Mouse (Mus musculus): Measurements from ENCODE around the gene Ccnb1. TPM values are rescaled to one million over a fixed set of nuclear protein-coding genes. Genes with fewer than 3 reads are reported as not detected.

The Ccnb1 gene
- total and polyA plus RNA-seq, 2 experiments: 0.26 to 0.37 TPM

DNA sequence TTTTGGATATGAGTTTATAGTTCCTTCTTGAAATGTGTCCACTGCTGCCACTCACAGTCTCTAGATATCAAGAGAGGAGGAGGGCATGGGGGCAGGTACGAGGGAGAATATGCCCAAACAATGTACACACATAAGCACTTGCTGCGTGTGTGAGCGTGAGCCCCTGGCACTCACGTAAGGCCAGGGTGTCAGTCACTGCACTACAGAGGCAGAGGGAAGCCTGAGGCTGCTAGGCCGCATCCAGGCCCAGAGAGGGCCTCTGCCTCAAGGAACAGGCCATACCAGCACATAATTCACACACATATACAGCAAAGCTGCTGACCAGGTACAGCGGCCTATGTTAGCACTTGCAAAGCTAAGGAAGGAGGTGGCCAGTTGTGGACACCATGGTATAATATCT is 44.8 kb upstream of the Ccnb1 start:
- no peak for DNase-seq (ENCODE audit: extremely low read depth, low read depth, low spot score)
- Histone ChIP-seq H3K27me3 (ENCODE audit: control insufficient read depth, insufficient read depth, low read length) (no peaks in the 10 kb centered on the region), H3K79me2 (ENCODE audit: control insufficient read depth, insufficient read depth, low read length) (peaks cover 6% of the 10 kb centered on the region; the same call in 1 of the 2 replicates), H3K27ac (replicated peaks; ENCODE audit: insufficient read depth, low read depth, low read length) (no peak overlapping the region), H3K9ac (ENCODE audit: low read depth, low read length) (no peak overlapping the region), H3K4me1 (ENCODE audit: control insufficient read depth, insufficient read depth, low read length) (peaks cover 9% of the 10 kb centered on the region; the same call in 1 of the 2 replicates), H3K4me3 (ENCODE audit: insufficient read depth, low read depth, low read length) (no peak overlapping the region), H3K36me3 (ENCODE audit: control insufficient read depth, insufficient read depth, low read length) (peaks cover 14% of the 10 kb centered on the region)
- 64% methylated on average over 6 of the region's 6 CpGs for WGBS
- TF ChIP-seq CTCF (IDR thresholded peaks at IDR 0.05; ENCODE audit: low read depth, low read length): no peak
- TF ChIP-seq POLR2A (IDR thresholded peaks at IDR 0.05; ENCODE audit: extremely low read depth, insufficient read depth, low read length): no peak

DNA sequence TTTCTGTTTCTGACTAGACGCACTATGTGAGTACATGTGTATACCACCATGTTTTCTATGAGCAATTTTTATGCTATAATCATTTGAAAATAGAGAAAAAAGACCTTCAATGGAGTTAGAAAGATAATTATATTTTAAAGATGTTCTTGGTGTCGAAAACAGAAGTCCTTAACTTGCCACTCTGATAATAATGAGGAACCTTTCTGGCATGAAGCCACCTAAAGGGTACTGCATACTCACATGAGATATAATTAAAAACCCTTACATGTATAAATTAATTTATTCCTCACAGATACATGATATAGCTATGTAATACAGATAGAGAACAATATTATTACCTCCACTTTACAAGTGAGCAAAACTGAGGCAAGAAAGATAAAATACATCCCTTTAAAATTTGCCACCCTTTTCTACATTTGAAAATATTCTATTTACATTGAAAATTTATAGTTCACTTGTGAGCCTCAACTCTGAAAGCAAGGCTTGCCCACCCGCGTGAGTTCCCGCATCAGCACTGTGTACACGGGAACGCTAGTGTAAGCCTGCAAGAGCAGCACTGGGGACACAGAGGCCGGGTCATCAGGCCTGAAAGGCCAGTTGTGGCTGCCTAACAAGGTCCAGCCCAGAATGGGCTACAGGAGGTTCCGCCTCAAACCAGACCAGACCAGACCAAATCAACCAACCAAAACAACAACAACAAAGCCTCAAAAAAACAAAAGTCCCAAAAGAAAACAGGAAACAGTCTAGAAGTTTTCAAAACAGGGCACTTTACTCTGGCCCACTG is 39.4 kb upstream of the Ccnb1 start:
- Histone ChIP-seq H3K27ac (replicated peaks; ENCODE audit: insufficient read depth, low read depth, low read length) (no peak overlapping the region), H3K9ac (ENCODE audit: low read depth, low read length) (no peak overlapping the region), H3K79me2 (ENCODE audit: control insufficient read depth, insufficient read depth, low read length) (peaks cover 3% of the 10 kb centered on the region; the same call in 1 of the 2 replicates), H3K4me3 (ENCODE audit: insufficient read depth, low read depth, low read length) (no peak overlapping the region), H3K4me1 (ENCODE audit: control insufficient read depth, insufficient read depth, low read length) (no peaks in the 10 kb centered on the region), H3K36me3 (ENCODE audit: control insufficient read depth, insufficient read depth, low read length) (peaks cover 49% of the 10 kb centered on the region), H3K27me3 (ENCODE audit: control insufficient read depth, insufficient read depth, low read length) (no peaks in the 10 kb centered on the region)
- TF ChIP-seq CTCF (IDR thresholded peaks at IDR 0.05; ENCODE audit: low read depth, low read length) (no peak), POLR2A (IDR thresholded peaks at IDR 0.05; ENCODE audit: extremely low read depth, insufficient read depth, low read length) (no peak)
- WGBS: 85% methylated on average over 9 of the region's 9 CpGs
- DNase-seq (ENCODE audit: extremely low read depth, low read depth, low spot score): no peak

DNA sequence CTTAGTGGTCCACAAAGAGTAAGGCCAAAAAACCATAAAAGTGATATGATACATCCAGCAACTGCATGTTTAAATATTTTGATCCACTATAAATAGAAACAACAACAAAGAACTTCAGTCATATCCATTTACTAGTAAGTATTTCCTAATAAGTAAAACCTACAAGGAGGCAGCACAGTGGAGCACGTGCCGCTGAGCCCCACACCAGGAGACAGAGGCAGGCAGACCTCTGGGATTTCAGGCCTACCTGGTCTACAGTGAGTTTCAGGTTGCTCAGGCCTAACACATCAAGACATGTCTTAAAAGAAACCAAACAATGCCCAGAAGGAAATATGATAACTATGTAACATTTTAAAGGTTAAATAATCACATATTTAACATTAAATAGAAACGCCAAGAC is 38.5 kb upstream of the Ccnb1 start:
- Histone ChIP-seq H3K4me3 (ENCODE audit: insufficient read depth, low read depth, low read length) (no peak overlapping the region), H3K79me2 (ENCODE audit: control insufficient read depth, insufficient read depth, low read length) (peaks cover 3% of the 10 kb centered on the region; the same call in 1 of the 2 replicates), H3K9ac (ENCODE audit: low read depth, low read length) (no peak overlapping the region), H3K4me1 (ENCODE audit: control insufficient read depth, insufficient read depth, low read length) (no peaks in the 10 kb centered on the region), H3K36me3 (ENCODE audit: control insufficient read depth, insufficient read depth, low read length) (peaks cover 56% of the 10 kb centered on the region), H3K27me3 (ENCODE audit: control insufficient read depth, insufficient read depth, low read length) (no peaks in the 10 kb centered on the region), H3K27ac (replicated peaks; ENCODE audit: insufficient read depth, low read depth, low read length) (no peak overlapping the region)
- no peak for DNase-seq (ENCODE audit: extremely low read depth, low read depth, low spot score)
- TF ChIP-seq POLR2A (IDR thresholded peaks at IDR 0.05; ENCODE audit: extremely low read depth, insufficient read depth, low read length) (no peak), CTCF (IDR thresholded peaks at IDR 0.05; ENCODE audit: low read depth, low read length) (no peak)
- WGBS: 94% methylated on average over 3 of the region's 3 CpGs

DNA sequence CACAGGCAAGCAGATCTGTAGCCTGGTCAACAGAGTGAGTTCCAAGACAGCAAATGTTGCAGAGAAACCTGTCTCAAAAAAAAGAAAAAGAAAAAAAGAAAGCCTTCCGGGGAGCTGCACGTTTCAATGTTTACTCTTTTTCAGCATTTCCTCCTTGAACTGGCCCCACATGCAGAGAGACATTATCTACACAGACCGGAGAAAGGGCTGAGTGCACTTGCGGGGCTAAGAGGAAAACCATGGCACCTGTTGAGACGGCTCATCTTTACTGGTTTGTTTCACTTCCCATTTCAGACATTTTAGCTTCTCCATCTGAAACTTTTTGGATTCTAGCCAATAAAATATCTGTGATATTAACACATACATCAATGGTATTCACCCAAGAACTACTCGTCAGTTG is 37.9 kb upstream of the Ccnb1 start:
- peaks cover 59% of the 10 kb centered on the region for H3K36me3 ChIP-seq (ENCODE audit: control insufficient read depth, insufficient read depth, low read length)
- WGBS: 69% methylated on average over 6 of the region's 6 CpGs
- H3K79me2 ChIP-seq (ENCODE audit: control insufficient read depth, insufficient read depth, low read length): no peaks in the 10 kb centered on the region; the same call in 1 of the 2 replicates
- no peak overlapping the region for H3K4me3 ChIP-seq (ENCODE audit: insufficient read depth, low read depth, low read length)
- DNase-seq (ENCODE audit: extremely low read depth, low read depth, low spot score): no peak
- H3K9ac ChIP-seq (ENCODE audit: low read depth, low read length): no peak overlapping the region
- H3K27me3 ChIP-seq (ENCODE audit: control insufficient read depth, insufficient read depth, low read length): no peaks in the 10 kb centered on the region
- H3K27ac ChIP-seq (replicated peaks; ENCODE audit: insufficient read depth, low read depth, low read length): no peak overlapping the region
- no peak for TF ChIP-seq CTCF (IDR thresholded peaks at IDR 0.05; ENCODE audit: low read depth, low read length)
- no peak for TF ChIP-seq POLR2A (IDR thresholded peaks at IDR 0.05; ENCODE audit: extremely low read depth, insufficient read depth, low read length)
- H3K4me1 ChIP-seq (ENCODE audit: control insufficient read depth, insufficient read depth, low read length): no peaks in the 10 kb centered on the region

DNA sequence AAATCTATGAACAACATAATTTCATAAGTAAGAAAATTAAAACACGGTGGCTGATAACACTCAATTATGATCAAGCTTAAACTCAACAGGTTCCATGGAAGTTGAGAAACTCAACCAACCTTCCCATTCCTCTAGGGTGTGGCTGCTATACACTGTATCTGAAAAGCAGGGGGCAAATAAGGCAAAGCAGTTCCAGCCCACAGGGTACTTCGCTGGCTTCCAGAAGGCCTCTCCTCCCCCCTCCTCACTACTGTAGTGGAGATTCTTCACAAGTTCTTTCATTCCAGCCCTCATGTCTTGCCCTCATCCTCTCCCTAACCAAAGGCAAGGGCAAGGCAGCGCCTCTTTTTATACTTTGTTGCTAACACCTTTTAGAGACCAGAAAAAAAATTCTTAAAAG is 37.5 kb upstream of the Ccnb1 start:
- no peak overlapping the region for H3K9ac ChIP-seq (ENCODE audit: low read depth, low read length)
- H3K27me3 ChIP-seq (ENCODE audit: control insufficient read depth, insufficient read depth, low read length): no peaks in the 10 kb centered on the region
- no peaks in the 10 kb centered on the region for H3K4me1 ChIP-seq (ENCODE audit: control insufficient read depth, insufficient read depth, low read length)
- no peaks in the 10 kb centered on the region; the same call in 1 of the 2 replicates for H3K79me2 ChIP-seq (ENCODE audit: control insufficient read depth, insufficient read depth, low read length)
- no peak overlapping the region for H3K27ac ChIP-seq (replicated peaks; ENCODE audit: insufficient read depth, low read depth, low read length)
- DNase-seq (ENCODE audit: extremely low read depth, low read depth, low spot score): no peak
- TF ChIP-seq POLR2A (IDR thresholded peaks at IDR 0.05; ENCODE audit: extremely low read depth, insufficient read depth, low read length): no peak
- TF ChIP-seq CTCF (IDR thresholded peaks at IDR 0.05; ENCODE audit: low read depth, low read length): no peak
- peaks cover 60% of the 10 kb centered on the region for H3K36me3 ChIP-seq (ENCODE audit: control insufficient read depth, insufficient read depth, low read length)
- H3K4me3 ChIP-seq (ENCODE audit: insufficient read depth, low read depth, low read length): no peak overlapping the region
- WGBS: 96% methylated on average over 3 of the region's 3 CpGs

DNA sequence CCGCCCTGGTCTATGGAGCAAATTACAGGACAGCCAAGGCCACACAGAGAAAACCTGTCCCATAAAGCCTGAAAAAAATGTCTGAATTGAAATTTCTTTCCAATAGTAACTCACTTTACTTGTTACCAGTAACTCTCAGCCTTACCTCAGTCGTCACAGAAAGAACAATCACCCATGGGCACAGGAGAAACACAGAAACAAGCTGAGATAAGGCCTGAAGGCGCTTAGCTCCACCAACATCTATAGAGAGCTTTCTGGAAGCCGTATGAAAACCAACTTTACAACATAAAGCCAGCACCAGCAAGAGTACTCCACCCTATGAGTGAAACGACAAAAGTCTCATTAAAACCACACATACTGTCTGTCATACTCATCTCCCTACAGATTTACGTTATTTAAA is 28.1 kb upstream of the Ccnb1 start:
- Histone ChIP-seq H3K27me3 (ENCODE audit: control insufficient read depth, insufficient read depth, low read length) (no peaks in the 10 kb centered on the region), H3K36me3 (ENCODE audit: control insufficient read depth, insufficient read depth, low read length) (peaks cover 62% of the 10 kb centered on the region), H3K4me3 (ENCODE audit: insufficient read depth, low read depth, low read length) (no peak overlapping the region), H3K9ac (ENCODE audit: low read depth, low read length) (no peak overlapping the region), H3K79me2 (ENCODE audit: control insufficient read depth, insufficient read depth, low read length) (no peaks in the 10 kb centered on the region), H3K27ac (replicated peaks; ENCODE audit: insufficient read depth, low read depth, low read length) (no peak overlapping the region), H3K4me1 (ENCODE audit: control insufficient read depth, insufficient read depth, low read length) (no peaks in the 10 kb centered on the region)
- TF ChIP-seq CTCF (IDR thresholded peaks at IDR 0.05; ENCODE audit: low read depth, low read length) (no peak), POLR2A (IDR thresholded peaks at IDR 0.05; ENCODE audit: extremely low read depth, insufficient read depth, low read length) (no peak)
- WGBS: 93% methylated on average over 6 of the region's 6 CpGs
- no peak for DNase-seq (ENCODE audit: extremely low read depth, low read depth, low spot score)
